Mouse (Mus musculus): ENCODE data around the gene Jag1. TPM values are rescaled to one million over a fixed set of nuclear protein-coding genes. Genes with fewer than 3 reads are reported as not detected.
A peak's percentile ranks its signal among the peaks of the same experiment; 100 is the strongest.

Jag1 gene
- polyA plus RNA-seq (2015; fragmentation: Nextera tagmentation; extraction: Ambion mirVana), result 28.9 and 35.2 TPM in 2 replicates

DNA sequence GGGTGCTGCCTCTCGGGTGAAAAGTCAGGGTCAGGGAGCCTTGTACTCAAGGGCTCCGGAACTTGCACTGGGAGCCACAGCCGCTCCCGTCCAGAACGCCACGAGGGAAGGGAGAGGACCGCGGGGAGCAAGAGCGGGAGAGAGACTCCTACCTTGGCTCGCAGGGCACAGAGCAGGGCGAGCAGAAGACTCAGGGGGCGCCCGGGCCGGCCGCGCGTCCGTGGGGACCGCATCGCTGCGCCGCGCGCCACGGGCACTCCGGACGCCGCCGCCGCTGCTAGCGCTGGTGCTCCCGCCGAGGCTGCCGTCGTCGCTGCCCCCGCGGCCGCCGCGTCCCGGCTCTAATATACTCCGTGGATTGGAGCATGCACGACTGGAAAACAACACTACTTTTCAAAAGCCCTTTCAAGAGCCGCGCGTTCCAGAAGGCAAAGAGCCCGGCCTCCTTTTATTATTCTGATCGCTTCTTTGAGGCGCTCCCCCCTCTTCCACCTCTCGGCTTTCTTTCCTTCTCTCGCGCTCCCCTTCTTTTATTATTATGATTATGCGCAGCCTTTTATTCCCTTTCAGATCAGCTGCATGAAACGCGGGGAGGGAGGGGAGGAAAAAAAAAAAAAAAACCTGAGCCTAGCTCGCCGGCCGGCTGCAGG lies at the start of gene Jag1:
Jag1 (minus strand) TSS at position 620 of the 650 bp plus-strand sequence.
- Histone ChIP-seq H3K9me3 (no peaks in the 10 kb centered on the region), H3K4me1 (peaks cover 35% of the 10 kb centered on the region), H3K27me3 (no peaks in the 10 kb centered on the region), H3K27ac (peak within 1 kb of the TSS; percentile 99), H3K4me3 (peak within 1 kb of the TSS; percentile 80), H3K36me3 (no peaks in the 10 kb centered on the region), H3K9ac (peak within 1 kb of the TSS; percentile 89), H3K4me2 (peak within 1 kb of the TSS; percentile 89)
- under 1% methylated on average over 59 of the region's 59 CpGs for WGBS
- no peak for ATAC-seq (ENCODE audit: insufficient number of reproducible peaks, low FRiP score, low TSS enrichment, low read depth)

- Histone ChIP-seq H3K4me2 (no peak overlapping the region), H3K4me3 (no peak overlapping the region), H3K36me3 (no peaks in the 10 kb centered on the region), H3K27ac (no peak overlapping the region), H3K9ac (no peak overlapping the region), H3K4me1 (peaks cover 3% of the 10 kb centered on the region; the same call in 1 of the 2 replicates), H3K9me3 (no peaks in the 10 kb centered on the region), H3K27me3 (no peaks in the 10 kb centered on the region)
- ATAC-seq (ENCODE audit: insufficient number of reproducible peaks, low FRiP score, low TSS enrichment, low read depth), result no peak
- WGBS, result 79% methylated on average over 1 of the region's 1 CpGs
Measured at GRCm38 (mm10) chr2:137156018-137156417, 39.6 kb upstream of the Jag1 start.

- 37% methylated on average over 4 of the region's 4 CpGs for WGBS
- no peak overlapping the region for H3K4me2 ChIP-seq
- ATAC-seq (ENCODE audit: insufficient number of reproducible peaks, low FRiP score, low TSS enrichment, low read depth), result no peak
- no peaks in the 10 kb centered on the region for H3K9me3 ChIP-seq
- peaks cover 3% of the 10 kb centered on the region; the same call in 1 of the 2 replicates for H3K4me1 ChIP-seq
- no peaks in the 10 kb centered on the region for H3K36me3 ChIP-seq
- H3K9ac ChIP-seq, result no peak overlapping the region
- H3K27ac ChIP-seq, result no peak overlapping the region
- no peaks in the 10 kb centered on the region for H3K27me3 ChIP-seq
- no peak overlapping the region for H3K4me3 ChIP-seq
Measured at GRCm38 (mm10) chr2:137153825-137154224, 37.4 kb upstream of the Jag1 start.

GRCm38 (mm10) chr2:137153172-137153667 lies 36.8 kb upstream of the Jag1 start:
- no peaks in the 10 kb centered on the region for H3K36me3 ChIP-seq
- H3K27me3 ChIP-seq, result no peaks in the 10 kb centered on the region
- no peak for ATAC-seq (ENCODE audit: insufficient number of reproducible peaks, low FRiP score, low TSS enrichment, low read depth)
- no peak overlapping the region for H3K27ac ChIP-seq
- H3K4me3 ChIP-seq, result no peak overlapping the region
- WGBS, result 69% methylated on average over 10 of the region's 10 CpGs
- H3K4me1 ChIP-seq, result peaks cover 3% of the 10 kb centered on the region; the same call in 1 of the 2 replicates
- no peaks in the 10 kb centered on the region for H3K9me3 ChIP-seq
- no peak overlapping the region for H3K9ac ChIP-seq
- H3K4me2 ChIP-seq, result no peak overlapping the region

DNA sequence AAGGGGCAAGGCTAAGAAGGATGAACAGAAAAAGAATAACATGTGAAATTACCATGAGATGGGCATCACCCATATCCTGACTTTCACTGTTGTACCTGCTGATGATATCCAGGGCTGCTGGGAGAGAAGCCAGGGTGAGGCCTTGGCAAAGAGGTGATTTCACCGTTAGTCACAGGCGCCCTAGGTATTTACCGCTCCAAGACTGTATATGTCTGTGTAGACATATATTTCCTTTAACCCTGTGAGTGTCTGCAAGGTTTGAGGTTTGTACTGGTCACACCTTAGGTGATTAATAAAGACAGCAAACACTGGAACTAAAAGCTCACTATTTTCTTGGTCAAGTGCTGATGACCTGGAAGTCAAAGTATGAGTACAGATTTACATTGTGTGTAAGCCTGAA lies 34.5 kb upstream of the Jag1 start:
- H3K4me3 ChIP-seq, result no peak overlapping the region
- no peak overlapping the region for H3K9ac ChIP-seq
- no peaks in the 10 kb centered on the region for H3K27me3 ChIP-seq
- WGBS, result 90% methylated on average over 3 of the region's 3 CpGs
- no peak overlapping the region for H3K4me2 ChIP-seq
- no peak for ATAC-seq (ENCODE audit: insufficient number of reproducible peaks, low FRiP score, low TSS enrichment, low read depth)
- peaks cover 3% of the 10 kb centered on the region; the same call in 1 of the 2 replicates for H3K4me1 ChIP-seq
- no peak overlapping the region for H3K27ac ChIP-seq
- no peaks in the 10 kb centered on the region for H3K36me3 ChIP-seq
- H3K9me3 ChIP-seq, result no peaks in the 10 kb centered on the region

- no peak overlapping the region for H3K9ac ChIP-seq
- H3K36me3 ChIP-seq, result no peaks in the 10 kb centered on the region
- H3K4me1 ChIP-seq, result no peaks in the 10 kb centered on the region
- 78% methylated on average over 2 of the region's 2 CpGs for WGBS
- H3K27ac ChIP-seq, result no peak overlapping the region
- H3K4me2 ChIP-seq, result no peak overlapping the region
- H3K4me3 ChIP-seq, result no peak overlapping the region
- no peaks in the 10 kb centered on the region for H3K27me3 ChIP-seq
- no peaks in the 10 kb centered on the region for H3K9me3 ChIP-seq
- ATAC-seq (ENCODE audit: insufficient number of reproducible peaks, low FRiP score, low TSS enrichment, low read depth), result no peak
Measured at GRCm38 (mm10) chr2:137146938-137147666, 30.7 kb upstream of the Jag1 start.

- Histone ChIP-seq H3K4me1 (no peaks in the 10 kb centered on the region), H3K36me3 (no peaks in the 10 kb centered on the region), H3K9me3 (no peaks in the 10 kb centered on the region), H3K9ac (no peak overlapping the region), H3K27me3 (no peaks in the 10 kb centered on the region), H3K27ac (no peak overlapping the region), H3K4me2 (no peak overlapping the region), H3K4me3 (no peak overlapping the region)
- ATAC-seq (ENCODE audit: insufficient number of reproducible peaks, low FRiP score, low TSS enrichment, low read depth), result no peak
- WGBS, result 87% methylated on average over 1 of the region's 1 CpGs
Measured at GRCm38 (mm10) chr2:137138063-137138462, 21.6 kb upstream of the Jag1 start.

DNA sequence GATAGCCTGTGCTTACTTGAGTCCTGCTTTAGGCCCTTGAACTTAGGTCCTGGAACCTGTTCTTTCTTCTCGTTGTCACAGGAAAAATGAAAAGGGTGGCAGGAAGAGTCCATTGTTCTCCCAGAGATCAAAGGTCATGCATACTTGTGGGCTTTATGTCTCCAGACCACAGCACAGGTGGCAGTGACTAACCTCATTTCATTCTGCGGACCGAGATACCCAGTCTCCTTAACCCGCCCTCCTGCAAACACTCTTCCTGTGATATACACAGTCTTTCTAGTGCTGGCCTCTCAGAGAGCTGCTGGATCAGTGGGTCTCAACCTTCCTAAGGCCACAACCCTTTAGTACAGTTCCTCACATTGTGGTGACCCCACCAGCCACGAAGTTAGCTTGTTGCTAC lies 17.6 kb upstream of the Jag1 start:
- Histone ChIP-seq H3K9ac (no peak overlapping the region), H3K4me1 (no peaks in the 10 kb centered on the region), H3K4me2 (no peak overlapping the region), H3K27me3 (no peaks in the 10 kb centered on the region), H3K27ac (no peak overlapping the region), H3K36me3 (no peaks in the 10 kb centered on the region), H3K9me3 (no peaks in the 10 kb centered on the region), H3K4me3 (no peak overlapping the region)
- ATAC-seq (ENCODE audit: insufficient number of reproducible peaks, low FRiP score, low TSS enrichment, low read depth), result no peak
- 83% methylated on average over 5 of the region's 5 CpGs for WGBS

DNA sequence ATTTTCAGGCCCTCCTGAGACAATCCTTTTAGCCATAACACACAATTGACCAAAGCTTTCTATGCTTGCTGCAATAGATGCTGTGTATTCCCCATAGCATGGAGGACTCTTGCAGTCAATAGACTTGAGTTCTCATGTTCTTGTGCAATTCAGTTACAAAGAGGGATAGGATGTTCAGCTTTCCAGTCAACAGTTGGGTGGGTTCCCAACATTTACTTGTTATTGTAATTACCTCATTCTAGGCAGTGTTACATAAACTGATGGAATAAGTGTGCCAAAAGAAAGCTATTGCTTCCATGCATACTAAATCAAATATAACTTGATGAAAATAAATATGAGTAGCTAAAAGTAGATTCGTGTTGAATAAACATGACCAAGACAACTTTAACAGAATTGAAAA lies 8.4 kb upstream of the Jag1 start:
- 83% methylated on average over 1 of the region's 1 CpGs for WGBS
- ATAC-seq (ENCODE audit: insufficient number of reproducible peaks, low FRiP score, low TSS enrichment, low read depth), result no peak

GRCm38 (mm10) chr2:137117321-137117690 lies 862 bp upstream of the Jag1 start:
- peaks cover 23% of the 10 kb centered on the region for H3K4me1 ChIP-seq
- peak overlapping the region; percentile 80 for H3K4me3 ChIP-seq
- peak overlapping the region; percentile 99 for H3K27ac ChIP-seq
- H3K27me3 ChIP-seq, result no peaks in the 10 kb centered on the region
- 0% methylated on average over 33 of the region's 33 CpGs for WGBS
- H3K9me3 ChIP-seq, result no peaks in the 10 kb centered on the region
- peak overlapping the region; percentile 69 for H3K9ac ChIP-seq
- peak; percentile 64 for ATAC-seq (ENCODE audit: insufficient number of reproducible peaks, low FRiP score, low TSS enrichment, low read depth)
- peak overlapping the region; percentile 89 for H3K4me2 ChIP-seq
- H3K36me3 ChIP-seq, result no peaks in the 10 kb centered on the region

More for the DNA sequence above, 8.4 kb upstream of the Jag1 start:
- no peak overlapping the region for H3K4me2 ChIP-seq
- no peaks in the 10 kb centered on the region for H3K27me3 ChIP-seq
- H3K4me1 ChIP-seq, result no peaks in the 10 kb centered on the region
- H3K9ac ChIP-seq, result no peak overlapping the region
- no peaks in the 10 kb centered on the region for H3K9me3 ChIP-seq
- H3K27ac ChIP-seq, result no peak overlapping the region
- H3K36me3 ChIP-seq, result no peaks in the 10 kb centered on the region
- H3K4me3 ChIP-seq, result no peak overlapping the region

DNA sequence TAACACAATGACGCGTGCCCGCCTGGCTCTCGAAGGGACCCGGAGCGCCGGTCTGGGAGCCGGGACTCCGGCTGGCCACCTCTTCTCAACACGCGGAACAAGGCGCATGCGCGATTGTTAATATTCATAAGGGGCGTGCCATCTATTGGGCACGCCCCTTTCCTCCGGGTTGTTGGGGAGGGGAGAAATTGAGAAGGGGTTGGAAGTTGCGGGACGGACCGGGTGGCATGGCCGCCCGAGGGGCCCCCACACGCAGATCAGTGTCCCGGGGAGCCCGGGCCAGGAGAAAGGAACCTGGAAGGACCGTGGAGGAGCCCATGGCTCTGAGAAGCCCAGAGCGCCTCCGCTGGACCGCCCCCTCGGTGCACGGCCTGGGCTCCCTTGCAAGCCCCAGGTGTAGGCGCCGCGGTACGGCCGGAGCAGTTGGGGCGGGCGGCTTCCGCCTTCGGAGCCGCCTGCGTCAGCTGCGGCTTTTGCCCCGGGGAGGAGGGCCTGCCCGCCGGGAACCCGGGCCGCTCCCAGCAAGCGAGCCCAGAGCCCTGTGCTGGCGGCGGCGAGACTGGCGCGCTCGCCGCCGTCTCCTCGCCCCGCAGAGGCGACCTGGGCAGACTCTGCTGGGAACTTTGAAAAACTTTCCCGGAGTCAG lies 354 bp upstream of the Jag1 start:
- peaks cover 28% of the 10 kb centered on the region for H3K4me1 ChIP-seq
- peak overlapping the region; percentile 99 for H3K27ac ChIP-seq
- no peaks in the 10 kb centered on the region for H3K9me3 ChIP-seq
- H3K36me3 ChIP-seq, result no peaks in the 10 kb centered on the region
- peak; percentile 79 for ATAC-seq (ENCODE audit: insufficient number of reproducible peaks, low FRiP score, low TSS enrichment, low read depth)
- H3K9ac ChIP-seq, result peak overlapping the region; percentile 89
- H3K27me3 ChIP-seq, result no peaks in the 10 kb centered on the region
- H3K4me2 ChIP-seq, result peak overlapping the region; percentile 89
- peak overlapping the region; percentile 80 for H3K4me3 ChIP-seq
- under 1% methylated on average over 61 of the region's 61 CpGs for WGBS

Data from limb, embryonic 15.5 days (tissue).